Mouse (Mus musculus) left cerebral cortex, postnatal 4 days (tissue): ENCODE data around the gene Ubac2. TPM values are rescaled to one million over a fixed set of nuclear protein-coding genes. Genes with fewer than 3 reads are reported as not detected.
A peak's percentile ranks its signal among the peaks of the same experiment; 100 is the strongest.

ENCODE experiments used
- DNase-seq: peaks from one replicate; pipeline ENCODE4 v3.0.0-alpha.2; 2022
- intact Hi-C: fragments of 180-260 bp; cut with DNase I; formaldehyde crosslinking; loops from one replicate; pipeline ENCODE4 v1.15.1; 2025
- total RNA-seq, 2 experiments: library from RNA; stranded (reverse); gene quantifications; 2 replicates each; pipeline ENCODE4 v1.2.3; 2021

The Ubac2 gene
- total RNA-seq, 2 experiments from 2014 or later = 24.2 to 25.3 TPM

GRCm38 (mm10) chr14:121994171-121994700 lies 115.8 kb downstream of the Ubac2 start:
- no peak for DNase-seq
- intact Hi-C loops = no loop called here

- intact Hi-C loops = no loop called here
- DNase-seq = no peak
Observed at GRCm38 (mm10) chr14:121994846-121995556, 116.6 kb downstream of the Ubac2 start.

GRCm38 (mm10) chr14:121995557-121995870 lies 117.1 kb downstream of the Ubac2 start:
- intact Hi-C loops = no loop called here
- DNase-seq = no peak

- intact Hi-C loops = no loop called here
- peak; percentile 24 for DNase-seq
Observed at GRCm38 (mm10) chr14:121996786-121997185, 118.4 kb downstream of the Ubac2 start.

- intact Hi-C loops = no loop called here
- no peak for DNase-seq
Observed at GRCm38 (mm10) chr14:121999455-121999854, 121.0 kb downstream of the Ubac2 start.

- no peak for DNase-seq
- intact Hi-C loops = no loop called here
Observed at GRCm38 (mm10) chr14:122000346-122001105, 122.1 kb downstream of the Ubac2 start.

GRCm38 (mm10) chr14:122002224-122002623 lies 123.8 kb downstream of the Ubac2 start:
- no peak for DNase-seq
- intact Hi-C loops = no loop called here

- intact Hi-C loops = no loop called here
- DNase-seq = no peak
Observed at GRCm38 (mm10) chr14:122003812-122004211, 125.4 kb downstream of the Ubac2 start.

- intact Hi-C loops = no loop called here
- DNase-seq = no peak
Observed at GRCm38 (mm10) chr14:122008261-122008660, 129.8 kb downstream of the Ubac2 start.

GRCm38 (mm10) chr14:122009502-122009901 lies 131.1 kb downstream of the Ubac2 start:
- intact Hi-C loops = no loop called here
- DNase-seq = no peak

- DNase-seq = no peak
- intact Hi-C loops = no loop called here
Observed at GRCm38 (mm10) chr14:122010301-122010700, 131.9 kb downstream of the Ubac2 start.

- intact Hi-C loops = no loop called here
- no peak for DNase-seq
Observed at GRCm38 (mm10) chr14:122011768-122012167, 133.3 kb downstream of the Ubac2 start.

- DNase-seq = no peak
- intact Hi-C loops = no loop called here
Observed at GRCm38 (mm10) chr14:122012193-122012592, 133.8 kb downstream of the Ubac2 start.

GRCm38 (mm10) chr14:122012814-122013213 lies 134.4 kb downstream of the Ubac2 start:
- DNase-seq = no peak
- intact Hi-C loops = no loop called here

GRCm38 (mm10) chr14:122013417-122013951 lies 135.1 kb downstream of the Ubac2 start:
- intact Hi-C loops = no loop called here
- no peak for DNase-seq

GRCm38 (mm10) chr14:122017958-122018357 lies 139.5 kb downstream of the Ubac2 start:
- intact Hi-C loops = no loop called here
- no peak for DNase-seq

- DNase-seq = no peak
- intact Hi-C loops = no loop called here
Observed at GRCm38 (mm10) chr14:122019389-122019788, 141.0 kb downstream of the Ubac2 start.

GRCm38 (mm10) chr14:122020567-122020966 lies 142.1 kb downstream of the Ubac2 start:
- DNase-seq = no peak
- intact Hi-C loops = no loop called here

GRCm38 (mm10) chr14:122023054-122023453 lies 144.6 kb downstream of the Ubac2 start:
- intact Hi-C loops = no loop called here
- no peak for DNase-seq

- no peak for DNase-seq
- intact Hi-C loops = no loop called here
Observed at GRCm38 (mm10) chr14:122023928-122024327, 145.5 kb downstream of the Ubac2 start.

- intact Hi-C loops = no loop called here
- no peak for DNase-seq
Observed at GRCm38 (mm10) chr14:122028926-122029745, 150.7 kb downstream of the Ubac2 start.
